Mouse (Mus musculus) bone marrow macrophage, adult 2 months (primary cell): ENCODE results near the gene Gm3383.
"Not testable (repeated sequence)": the region's sequence is repeated elsewhere in the genome, so short reads cannot be mapped to it uniquely, and the experiment has no call there.

ENCODE experiments used
- CTCF ChIP-seq: IDR thresholded peaks from 2 replicates; pipeline ENCODE4 v1.5.1; 2012; ENCODE audit warnings: low read depth, mild to moderate bottlenecking, low read length, moderate library complexity
- POLR2A ChIP-seq: IDR thresholded peaks from 2 replicates; pipeline ENCODE4 v1.6.1; 2012; ENCODE audit warnings: mild to moderate bottlenecking, low read depth, low read length, borderline replicate concordance

- TF ChIP-seq POLR2A, CTCF: not testable (repeated sequence)
These were observed 174.9 kb downstream of the Gm3383 start, which contains the start of gene Gm8265 for GRCm38 (mm10) chr14:5632928-5633327.
